Mouse (Mus musculus) olfactory bulb, adult 2 months (tissue): ENCODE measurements around the gene E2f8.

Source experiments
- CTCF ChIP-seq: fragments of 200-500 bp; IDR thresholded peaks from 2 replicates; pipeline ENCODE4 v1.5.1; 2012; ENCODE audit warnings: low read depth, mild to moderate bottlenecking, low read length, moderate library complexity; ENCODE audit not compliant: insufficient read depth
- POLR2A ChIP-seq: fragments of 200-500 bp; IDR thresholded peaks from 2 replicates; pipeline ENCODE4 v1.6.1; 2012; ENCODE audit warnings: mild to moderate bottlenecking, low read depth, low read length, moderate library complexity; ENCODE audit not compliant: insufficient read depth

DNA sequence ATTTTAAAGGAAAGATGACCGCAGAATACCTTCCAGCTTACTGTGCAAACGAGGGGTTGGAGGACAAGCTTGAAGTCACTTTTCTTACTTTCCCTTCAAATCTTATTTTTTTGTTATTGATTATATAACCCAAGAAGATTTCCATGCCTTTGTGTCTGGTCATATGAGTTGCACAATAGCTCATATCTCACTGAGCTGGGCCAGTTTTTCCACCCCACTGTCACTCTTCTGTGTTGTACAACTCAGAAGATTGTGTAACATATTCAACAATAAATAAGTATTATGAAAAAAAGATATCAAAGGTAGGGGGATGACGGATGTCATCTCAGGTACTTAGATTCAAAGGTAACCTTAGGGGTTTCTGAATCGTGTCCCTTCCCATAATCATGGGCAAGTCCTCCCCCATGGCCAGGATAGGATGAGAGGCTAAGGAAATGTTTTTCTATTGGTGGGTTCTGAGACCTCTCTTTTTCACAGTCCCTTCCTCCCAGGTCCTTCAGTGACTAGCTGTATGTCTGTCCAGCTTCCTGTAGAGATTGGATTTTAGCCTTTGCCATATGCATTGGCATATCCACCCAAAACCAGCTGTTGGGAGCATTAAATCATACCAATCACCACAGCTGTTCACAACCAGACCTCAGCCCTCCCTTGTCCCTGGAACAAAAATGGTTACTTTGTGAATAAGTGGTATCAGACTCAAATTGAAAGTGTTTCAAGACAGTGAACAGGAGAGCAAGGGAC is 2.3 kb upstream of the E2f8 start:
- no peak for TF ChIP-seq CTCF
- no peak for TF ChIP-seq POLR2A
